Mouse (Mus musculus) hindbrain, embryonic 12.5 days (tissue): ENCODE measurements around the gene Dcaf6. TPM values are rescaled to one million over a fixed set of nuclear protein-coding genes. Genes with fewer than 3 reads are reported as not detected.

ENCODE experiments used
- ATAC-seq: fragments of 200-750 bp; cut with Nextera tagmentation; 2 replicates; pipeline ENCODE4 v1.8.0; 2017; ENCODE audit warnings: moderate TSS enrichment; ENCODE audit not compliant: low FRiP score
- H3K27ac ChIP-seq: fragments of 300-500 bp; sonication (generic); 2 replicates; pipeline ENCODE4 v1.5.1; 2016; ENCODE audit warnings: mild to moderate bottlenecking
- H3K27me3 ChIP-seq: fragments of 300-500 bp; sonication (generic); 2 replicates; pipeline ENCODE4 v1.6.1; 2016; ENCODE audit warnings: mild to moderate bottlenecking
- H3K36me3 ChIP-seq: fragments of 300-500 bp; sonication (generic); 2 replicates; pipeline ENCODE4 v1.6.1; 2016; ENCODE audit warnings: mild to moderate bottlenecking
- H3K4me1 ChIP-seq: fragments of 300-500 bp; sonication (generic); 2 replicates; pipeline ENCODE4 v1.6.1; 2016
- H3K4me2 ChIP-seq: fragments of 300-500 bp; sonication (generic); replicated peaks from 2 replicates; pipeline ENCODE4 v1.6.1; 2016; ENCODE audit warnings: mild to moderate bottlenecking
- H3K4me3 ChIP-seq: fragments of 300-500 bp; sonication (generic); 2 replicates; pipeline ENCODE4 v1.5.1; 2016; ENCODE audit warnings: mild to moderate bottlenecking
- H3K9ac ChIP-seq: fragments of 300-500 bp; sonication (generic); 2 replicates; pipeline ENCODE4 v1.6.1; 2016; ENCODE audit warnings: mild to moderate bottlenecking, moderate library complexity
- H3K9me3 ChIP-seq: fragments of 300-500 bp; sonication (generic); replicated peaks from 2 replicates; pipeline ENCODE4 v1.6.1; 2016; ENCODE audit warnings: mild to moderate bottlenecking
- WGBS: fragments of 180-500 bp; shearing (Covaris S2); methylation state at CpG from one replicate; pipeline ENCODE4 v1.1.7; 2016; 5-methylcytosine and 5-hydroxymethylcytosine counted together
- polyA plus RNA-seq: library from polyadenylated mRNA; unstranded; fragments of >200 nt; fragmentation: Nextera tagmentation; extraction: Ambion mirVana; gene quantifications from 2 replicates; pipeline ENCODE4 v1.2.1, GENCODE M21; 2016

Gene Dcaf6
- 12.4 and 12.9 TPM in 2 replicates for polyA plus RNA-seq

GRCm38 (mm10) chr1:165460360-165460800 lies at the start of gene Dcaf6, which contains the start of gene Mpc2:
TSS of gene Dcaf6 (minus strand) at chr1:165460475.
TSS of gene Mpc2 (plus strand) at chr1:165460637.
- H3K4me3 ChIP-seq, result peak within 1 kb of the TSS; percentile 93
- H3K27me3 ChIP-seq, result no peaks in the 10 kb centered on the region
- no peaks in the 10 kb centered on the region for H3K36me3 ChIP-seq
- H3K27ac ChIP-seq, result peak within 1 kb of the TSS; percentile 94
- peak within 1 kb of the TSS; percentile 87 for H3K9ac ChIP-seq
- peak; percentile 95 for ATAC-seq
- WGBS, result under 1% methylated on average over 22 of the region's 37 CpGs
- peak within 1 kb of the TSS; percentile 92 for H3K4me2 ChIP-seq
- peaks cover 7% of the 10 kb centered on the region for H3K4me1 ChIP-seq
- H3K9me3 ChIP-seq, result no peaks in the 10 kb centered on the region

- Histone ChIP-seq H3K9ac (no peak overlapping the region), H3K4me2 (no peak overlapping the region), H3K4me3 (no peak overlapping the region), H3K9me3 (no peaks in the 10 kb centered on the region), H3K4me1 (no peaks in the 10 kb centered on the region), H3K27me3 (no peaks in the 10 kb centered on the region), H3K27ac (no peak overlapping the region), H3K36me3 (no peaks in the 10 kb centered on the region)
- ATAC-seq, result no peak
- 92% methylated on average over 6 of the region's 6 CpGs for WGBS
These were observed 46.0 kb upstream of the Dcaf6 start for GRCm38 (mm10) chr1:165506303-165506702.

- Histone ChIP-seq H3K4me3 (no peak overlapping the region), H3K36me3 (no peaks in the 10 kb centered on the region), H3K27me3 (no peaks in the 10 kb centered on the region), H3K4me1 (no peaks in the 10 kb centered on the region), H3K27ac (no peak overlapping the region), H3K4me2 (no peak overlapping the region), H3K9me3 (no peaks in the 10 kb centered on the region), H3K9ac (no peak overlapping the region)
- no peak for ATAC-seq
- WGBS, result 63% methylated on average over 10 of the region's 10 CpGs
These were observed 43.2 kb upstream of the Dcaf6 start for GRCm38 (mm10) chr1:165503307-165504024.

- Histone ChIP-seq H3K9ac (no peak overlapping the region), H3K4me1 (no peaks in the 10 kb centered on the region), H3K9me3 (no peaks in the 10 kb centered on the region), H3K27ac (no peak overlapping the region), H3K4me3 (no peak overlapping the region), H3K36me3 (no peaks in the 10 kb centered on the region), H3K27me3 (no peaks in the 10 kb centered on the region), H3K4me2 (no peak overlapping the region)
- no peak for ATAC-seq
- 49% methylated on average over 3 of the region's 3 CpGs for WGBS
These were observed 38.6 kb upstream of the Dcaf6 start for GRCm38 (mm10) chr1:165498856-165499255.

GRCm38 (mm10) chr1:165489197-165489596 lies 28.9 kb upstream of the Dcaf6 start:
- H3K27ac ChIP-seq, result no peak overlapping the region
- WGBS, result 85% methylated on average over 4 of the region's 4 CpGs
- ATAC-seq, result no peak

GRCm38 (mm10) chr1:165486108-165486507 lies 25.8 kb upstream of the Dcaf6 start:
- Histone ChIP-seq H3K36me3 (peaks cover 3% of the 10 kb centered on the region; the same call in 1 of the 2 replicates), H3K4me3 (no peak overlapping the region), H3K4me1 (no peaks in the 10 kb centered on the region), H3K9ac (no peak overlapping the region), H3K27ac (no peak overlapping the region), H3K27me3 (no peaks in the 10 kb centered on the region), H3K9me3 (no peaks in the 10 kb centered on the region), H3K4me2 (no peak overlapping the region)
- 85% methylated on average over 2 of the region's 2 CpGs for WGBS
- ATAC-seq, result no peak

More at GRCm38 (mm10) chr1:165489197-165489596, 28.9 kb upstream of the Dcaf6 start:
- Histone ChIP-seq H3K4me2 (no peak overlapping the region), H3K4me3 (no peak overlapping the region), H3K9ac (no peak overlapping the region), H3K9me3 (no peaks in the 10 kb centered on the region), H3K27me3 (no peaks in the 10 kb centered on the region), H3K36me3 (no peaks in the 10 kb centered on the region), H3K4me1 (no peaks in the 10 kb centered on the region)

GRCm38 (mm10) chr1:165484688-165485233 lies 24.5 kb upstream of the Dcaf6 start, which contains the start of gene Adcy10:
TSS of gene Adcy10 (plus strand) at chr1:165485183.
- 92% methylated on average over 8 of the region's 8 CpGs for WGBS
- Histone ChIP-seq H3K4me2 (no peak within 1 kb of the TSS), H3K9ac (no peak within 1 kb of the TSS), H3K4me1 (no peaks in the 10 kb centered on the region), H3K27ac (no peak within 1 kb of the TSS), H3K4me3 (no peak within 1 kb of the TSS), H3K36me3 (peaks cover 11% of the 10 kb centered on the region; the same call in 1 of the 2 replicates), H3K27me3 (no peaks in the 10 kb centered on the region), H3K9me3 (no peaks in the 10 kb centered on the region)
- no peak for ATAC-seq

GRCm38 (mm10) chr1:165471490-165471889 lies 11.2 kb upstream of the Dcaf6 start:
- no peaks in the 10 kb centered on the region for H3K9me3 ChIP-seq
- no peaks in the 10 kb centered on the region for H3K36me3 ChIP-seq
- no peak overlapping the region for H3K27ac ChIP-seq
- no peaks in the 10 kb centered on the region for H3K4me1 ChIP-seq
- no peak overlapping the region for H3K4me3 ChIP-seq
- no peak overlapping the region for H3K9ac ChIP-seq
- H3K4me2 ChIP-seq, result no peak overlapping the region
- WGBS, result 87% methylated on average over 1 of the region's 1 CpGs
- no peaks in the 10 kb centered on the region for H3K27me3 ChIP-seq
- no peak for ATAC-seq

- no peak overlapping the region for H3K4me2 ChIP-seq
- H3K27me3 ChIP-seq, result no peaks in the 10 kb centered on the region
- no peak overlapping the region for H3K27ac ChIP-seq
- no peak overlapping the region for H3K4me3 ChIP-seq
- no peaks in the 10 kb centered on the region for H3K36me3 ChIP-seq
- no peak overlapping the region for H3K9ac ChIP-seq
- H3K4me1 ChIP-seq, result no peaks in the 10 kb centered on the region
- ATAC-seq, result no peak
- H3K9me3 ChIP-seq, result no peaks in the 10 kb centered on the region
These were observed 9.4 kb upstream of the Dcaf6 start for GRCm38 (mm10) chr1:165469717-165470116.

GRCm38 (mm10) chr1:165468971-165469370 lies 8.7 kb upstream of the Dcaf6 start:
- Histone ChIP-seq H3K9me3 (no peaks in the 10 kb centered on the region), H3K4me2 (no peak overlapping the region), H3K27ac (no peak overlapping the region), H3K27me3 (no peaks in the 10 kb centered on the region), H3K9ac (no peak overlapping the region), H3K36me3 (no peaks in the 10 kb centered on the region), H3K4me1 (no peaks in the 10 kb centered on the region), H3K4me3 (no peak overlapping the region)
- ATAC-seq, result no peak

- ATAC-seq, result no peak
- Histone ChIP-seq H3K9ac (no peak overlapping the region), H3K36me3 (no peaks in the 10 kb centered on the region), H3K4me2 (no peak overlapping the region), H3K27ac (no peak overlapping the region), H3K9me3 (no peaks in the 10 kb centered on the region), H3K4me3 (no peak overlapping the region), H3K27me3 (no peaks in the 10 kb centered on the region), H3K4me1 (peaks cover 4% of the 10 kb centered on the region)
- 93% methylated on average over 3 of the region's 3 CpGs for WGBS
These were observed 4.3 kb upstream of the Dcaf6 start for GRCm38 (mm10) chr1:165464574-165464973.

GRCm38 (mm10) chr1:165462861-165463260 lies 2.6 kb upstream of the Dcaf6 start:
- H3K4me3 ChIP-seq, result no peak overlapping the region
- H3K4me1 ChIP-seq, result peaks cover 7% of the 10 kb centered on the region
- H3K36me3 ChIP-seq, result no peaks in the 10 kb centered on the region
- H3K9me3 ChIP-seq, result no peaks in the 10 kb centered on the region
- WGBS, result 91% methylated on average over 1 of the region's 1 CpGs
- H3K4me2 ChIP-seq, result no peak overlapping the region
- ATAC-seq, result no peak
- H3K27ac ChIP-seq, result no peak overlapping the region
- H3K27me3 ChIP-seq, result no peaks in the 10 kb centered on the region
- H3K9ac ChIP-seq, result no peak overlapping the region

- H3K9me3 ChIP-seq, result no peaks in the 10 kb centered on the region
- H3K36me3 ChIP-seq, result no peaks in the 10 kb centered on the region
- no peak overlapping the region for H3K27ac ChIP-seq
- peak overlapping the region; percentile 69 for H3K4me2 ChIP-seq
- peak overlapping the region; percentile 93 for H3K4me3 ChIP-seq
- peaks cover 7% of the 10 kb centered on the region for H3K4me1 ChIP-seq
- no peak for ATAC-seq
- H3K27me3 ChIP-seq, result no peaks in the 10 kb centered on the region
- WGBS, result 3% methylated on average over 9 of the region's 9 CpGs
- peak overlapping the region; percentile 70 for H3K9ac ChIP-seq
These were observed 1.4 kb upstream of the Dcaf6 start for GRCm38 (mm10) chr1:165461681-165462080.
